8 mouse cellular contexts compared by ENCODE assay signal in genomic region chr13:52818760-52819159, GRCm38 (mm10).
DNase-seq lines count a peak whose midpoint lies in the region; ATAC-seq lines count a peak whose summit lies in the region.

No protein-coding gene starts in this region.

- ATAC-seq in embryonic facial prominence, embryonic 14.5 days (ENCODE audit: low read depth), result no peak
- no peak for ATAC-seq in limb, embryonic 15.5 days (ENCODE audit: insufficient number of reproducible peaks, low FRiP score, low TSS enrichment, low read depth)
- no peak for ATAC-seq in hindbrain, embryonic 13.5 days (ENCODE audit: low FRiP score)

- no peaks in the 10 kb centered on the region for H3K27me3 ChIP-seq in embryonic facial prominence, embryonic 14.5 days (replicated peaks; ENCODE audit: control insufficient read depth, insufficient read depth, low read length)
- no peaks in the 10 kb centered on the region for H3K27me3 ChIP-seq in limb, embryonic 15.5 days
- peaks cover 15% of the 10 kb centered on the region; the same call in 1 of the 2 replicates for H3K27me3 ChIP-seq in hindbrain, embryonic 13.5 days

- peak; percentile 98 for DNase-seq in 416B (ENCODE audit: low read depth)
- DNase-seq in adrenal gland, adult 8-10 months, result peak; percentile 69
- DNase-seq in embryonic facial prominence, embryonic 14.5 days (ENCODE audit: low spot score), result peak; percentile 54
- DNase-seq in heart, postnatal 14 days, result peak; percentile 46 to 52
- DNase-seq in skeletal muscle tissue, adult 2 months (ENCODE audit: low read depth, low spot score), result peak; percentile 74
- no peak for DNase-seq in thymus, postnatal 0 days (ENCODE audit: low spot score)

- peaks cover 36% of the 10 kb centered on the region for H3K4me1 ChIP-seq in embryonic facial prominence, embryonic 14.5 days (ENCODE audit: control insufficient read depth, insufficient read depth, low read length)
- peaks cover 49% of the 10 kb centered on the region for H3K4me1 ChIP-seq in limb, embryonic 15.5 days
- H3K4me1 ChIP-seq in hindbrain, embryonic 13.5 days (replicated peaks), result peaks cover 28% of the 10 kb centered on the region

- peak overlapping the region; percentile 36; the same call in 1 of the 2 replicates for H3K27ac ChIP-seq in embryonic facial prominence, embryonic 14.5 days (replicated peaks; ENCODE audit: low read depth, low read length)
- H3K27ac ChIP-seq in limb, embryonic 15.5 days, result peak overlapping the region; percentile 67
- H3K27ac ChIP-seq in hindbrain, embryonic 13.5 days, result no peak overlapping the region

- no peaks in the 10 kb centered on the region for H3K36me3 ChIP-seq in embryonic facial prominence, embryonic 14.5 days (ENCODE audit: control insufficient read depth, insufficient read depth, low read length)
- H3K36me3 ChIP-seq in limb, embryonic 15.5 days, result no peaks in the 10 kb centered on the region
- no peaks in the 10 kb centered on the region for H3K36me3 ChIP-seq in hindbrain, embryonic 13.5 days

- no peaks in the 10 kb centered on the region for H3K9me3 ChIP-seq in embryonic facial prominence, embryonic 14.5 days (ENCODE audit: control insufficient read depth, low read length)
- H3K9me3 ChIP-seq in limb, embryonic 15.5 days, result no peaks in the 10 kb centered on the region
- no peaks in the 10 kb centered on the region for H3K9me3 ChIP-seq in hindbrain, embryonic 13.5 days

- intact Hi-C loops in heart, postnatal 14 days (cut with DNase I), result loop anchor here (2.0 to 5.0 kb wide), 2 partner anchors 106 to 162 kb away; partner anchors contain the start of gene Nfil3

- no peak overlapping the region for H3K9ac ChIP-seq in embryonic facial prominence, embryonic 14.5 days (ENCODE audit: low read depth, low read length)
- H3K9ac ChIP-seq in limb, embryonic 15.5 days, result no peak overlapping the region
- H3K9ac ChIP-seq in hindbrain, embryonic 13.5 days, result no peak overlapping the region

- 28% methylated on average over 3 of the region's 3 CpGs for WGBS in embryonic facial prominence, embryonic 14.5 days
- WGBS in limb, embryonic 15.5 days, result 17% methylated on average over 3 of the region's 3 CpGs
- whole genome bisulfite sequencing in hindbrain, embryonic 13.5 days, result 26% methylated on average over 3 of the region's 3 CpGs

- H3K4me2 ChIP-seq in embryonic facial prominence, embryonic 14.5 days (ENCODE audit: low read depth, low read length), result no peak overlapping the region
- H3K4me2 ChIP-seq in limb, embryonic 15.5 days, result no peak overlapping the region
- H3K4me2 ChIP-seq in hindbrain, embryonic 13.5 days, result no peak overlapping the region

- no peak overlapping the region for H3K4me3 ChIP-seq in embryonic facial prominence, embryonic 14.5 days (ENCODE audit: low read depth, low read length)
- H3K4me3 ChIP-seq in limb, embryonic 15.5 days, result no peak overlapping the region
- no peak overlapping the region for H3K4me3 ChIP-seq in hindbrain, embryonic 13.5 days
